Mouse (Mus musculus) heart, postnatal 10 days (tissue): ENCODE results near the gene Ccer2. TPM values are rescaled to one million over a fixed set of nuclear protein-coding genes. Genes with fewer than 3 reads are reported as not detected.
A peak's percentile ranks its signal among the peaks of the same experiment; 100 is the strongest.

Experiments
- DNase-seq, 2 experiments: peaks; one replicate each; pipeline ENCODE4 v3.0.0; 2021
- intact Hi-C: fragments of 180-260 bp; cut with DNase I; formaldehyde crosslinking; loops from one replicate; pipeline ENCODE4 v1.15.1; 2025
- total RNA-seq, 2 experiments: library from RNA; stranded (reverse); gene quantifications; 2 replicates each; pipeline ENCODE4 v1.2.3; 2021

Ccer2 gene
- total RNA-seq, result not detected

- no peak for DNase-seq
- intact Hi-C loops, result no loop called here
Measured at GRCm38 (mm10) chr7:28756079-28756478, at the start of gene Ccer2. Gene Ccer2 (plus strand): TSS chr7:28756174.

DNA sequence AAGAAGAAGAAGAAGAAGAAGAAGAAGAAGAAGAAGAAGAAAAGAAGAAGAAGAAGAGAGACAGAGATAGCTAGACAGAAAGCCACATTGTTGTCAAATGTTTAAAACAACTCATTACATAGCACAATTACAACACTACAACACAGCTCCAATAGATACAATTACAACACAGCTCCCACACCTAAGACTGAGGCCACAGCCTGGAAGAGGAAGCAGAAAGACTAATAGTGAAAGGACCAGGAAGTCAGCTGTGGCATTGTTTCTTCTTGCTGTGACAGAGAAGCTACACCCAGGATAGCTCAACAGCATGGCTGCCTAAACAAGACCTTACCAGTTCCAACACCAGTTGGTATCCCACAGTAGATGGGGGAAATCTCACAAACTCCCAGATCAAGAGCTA is 46.5 kb upstream of the Ccer2 start:
- intact Hi-C loops, result no loop called here
- DNase-seq, result no peak

DNA sequence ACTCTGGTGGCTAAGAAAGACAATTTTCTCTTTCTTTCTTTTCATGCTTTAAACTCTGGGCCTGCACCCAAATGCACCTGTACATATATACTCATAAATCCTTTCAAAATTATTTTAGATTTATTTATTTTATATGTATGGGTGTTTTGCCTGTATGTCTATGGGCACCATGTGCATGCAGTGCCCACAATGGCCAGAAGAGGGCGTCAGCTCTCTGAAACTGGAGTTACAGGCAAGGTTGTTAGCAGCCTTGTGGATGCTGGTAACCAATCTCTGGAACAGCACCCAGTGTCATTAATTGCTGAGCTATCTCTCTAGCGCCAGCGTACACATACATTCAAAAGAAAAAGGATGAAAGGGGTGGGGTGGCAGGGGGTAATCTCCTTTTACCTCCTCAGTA is 45.0 kb upstream of the Ccer2 start:
- intact Hi-C loops, result no loop called here
- no peak for DNase-seq

- intact Hi-C loops, result no loop called here
- no peak for DNase-seq
Measured at GRCm38 (mm10) chr7:28714667-28715066, 41.3 kb upstream of the Ccer2 start.

GRCm38 (mm10) chr7:28715598-28715997 is 40.4 kb upstream of the Ccer2 start:
- no peak for DNase-seq
- intact Hi-C loops, result no loop called here

- intact Hi-C loops, result no loop called here
- DNase-seq, result peak; percentile 54 to 66
Measured at GRCm38 (mm10) chr7:28716590-28717281, 39.2 kb upstream of the Ccer2 start, which contains the start of gene Fbxo17. Gene Fbxo17 (plus strand): TSS chr7:28716804.

GRCm38 (mm10) chr7:28717726-28718125 is 38.2 kb upstream of the Ccer2 start:
- intact Hi-C loops, result no loop called here

GRCm38 (mm10) chr7:28719159-28719558 is 36.8 kb upstream of the Ccer2 start:
- intact Hi-C loops, result no loop called here
- no peak for DNase-seq

More at GRCm38 (mm10) chr7:28717726-28718125, 38.2 kb upstream of the Ccer2 start:
- no peak for DNase-seq

DNA sequence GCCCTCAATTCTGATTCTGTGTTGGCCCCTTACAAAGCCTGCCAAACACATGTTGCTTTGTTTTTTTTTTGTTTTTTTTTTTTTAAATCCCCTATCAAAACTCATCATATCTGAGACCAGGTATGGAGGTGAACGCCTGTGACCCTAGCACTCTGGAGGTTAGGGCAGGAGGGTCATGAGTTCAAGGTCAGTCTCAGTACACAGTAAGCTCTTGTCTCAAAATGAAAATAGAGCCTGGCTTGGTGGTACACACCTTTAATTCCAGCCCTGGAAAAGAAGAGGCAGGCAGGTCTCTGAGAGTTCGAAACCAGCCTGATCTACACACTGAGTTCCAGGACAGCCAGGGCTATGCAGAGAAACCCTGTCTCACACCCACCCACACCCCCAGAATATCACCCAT is 36.3 kb upstream of the Ccer2 start:
- intact Hi-C loops, result no loop called here

GRCm38 (mm10) chr7:28720753-28721537 is 35.0 kb upstream of the Ccer2 start:
- no peak for DNase-seq

More for the DNA sequence above, 36.3 kb upstream of the Ccer2 start:
- no peak for DNase-seq

GRCm38 (mm10) chr7:28722079-28722478 is 33.9 kb upstream of the Ccer2 start:
- intact Hi-C loops, result no loop called here
- no peak for DNase-seq

More at GRCm38 (mm10) chr7:28720753-28721537, 35.0 kb upstream of the Ccer2 start:
- intact Hi-C loops, result no loop called here

GRCm38 (mm10) chr7:28724613-28725012 is 31.4 kb upstream of the Ccer2 start:
- DNase-seq, result no peak
- intact Hi-C loops, result loop anchor here (5.0 kb wide), 2 partner anchors 122 to 277 kb away; no protein-coding TSS in a partner anchor

- intact Hi-C loops, result loop anchor here (5.0 kb wide), 2 partner anchors 124 to 279 kb away; no protein-coding TSS in a partner anchor
- peak; percentile 68 to 82 for DNase-seq
Measured at GRCm38 (mm10) chr7:28726600-28726999, 29.4 kb upstream of the Ccer2 start.

DNA sequence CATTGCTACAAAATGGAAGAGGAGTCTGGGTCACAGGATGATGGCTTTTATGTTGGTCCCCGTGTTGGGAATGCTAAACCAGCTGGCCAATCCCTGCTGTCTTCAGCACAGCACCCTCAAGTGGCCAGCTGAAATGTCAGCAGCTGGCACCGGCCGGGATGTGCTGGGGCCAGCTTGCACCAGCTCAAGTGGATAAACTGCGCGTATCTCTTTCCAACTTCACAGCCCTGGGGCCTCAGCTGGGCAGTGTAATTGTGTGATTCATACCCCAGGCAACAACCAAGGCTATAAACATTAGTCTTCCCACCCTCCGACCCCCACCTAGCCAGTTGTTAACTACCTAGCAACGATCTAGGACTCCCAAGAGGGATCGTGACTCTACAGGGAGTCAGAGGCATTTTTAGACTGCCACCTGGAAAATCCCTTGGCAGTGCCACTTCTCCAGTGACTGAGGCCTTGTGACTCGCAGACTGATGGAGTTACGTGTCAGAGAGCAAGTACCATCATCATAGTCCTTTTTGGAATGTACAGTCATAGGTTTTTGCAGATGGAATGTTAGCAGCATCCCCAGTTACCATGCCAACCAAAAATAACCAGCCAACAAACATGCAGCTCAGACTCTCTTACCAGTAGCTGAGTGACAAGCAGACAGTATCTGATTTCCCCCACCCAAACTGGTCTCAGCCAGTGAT is 28.2 kb upstream of the Ccer2 start:
- peak; percentile 22 to 45 for DNase-seq
- intact Hi-C loops, result loop anchor here (5.0 kb wide), 2 partner anchors 125 to 280 kb away; no protein-coding TSS in a partner anchor

GRCm38 (mm10) chr7:28732341-28733142 is 23.4 kb upstream of the Ccer2 start:
- intact Hi-C loops, result no loop called here
- peak; percentile 69 to 71 for DNase-seq

DNA sequence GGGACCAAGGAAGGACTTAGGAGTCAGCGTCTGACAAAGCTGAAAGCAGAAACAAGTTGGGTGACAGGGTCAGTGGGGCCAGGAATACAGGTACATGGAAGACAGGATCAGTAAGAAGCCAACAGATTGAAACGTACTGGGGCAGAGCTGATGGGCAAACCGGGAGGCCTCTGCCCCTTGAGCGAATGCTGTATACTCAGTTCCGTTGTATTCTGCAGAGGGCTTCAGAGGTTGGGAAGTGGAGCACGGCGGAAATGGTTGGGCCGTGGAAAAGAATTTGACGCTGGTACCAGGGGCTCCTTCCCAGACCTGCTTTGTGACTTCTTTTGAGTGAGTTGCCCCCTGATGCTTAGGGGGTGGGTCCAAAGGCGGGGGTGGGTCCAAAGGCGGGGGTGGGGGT is 22.8 kb upstream of the Ccer2 start:
- DNase-seq, result no peak
- intact Hi-C loops, result no loop called here

DNA sequence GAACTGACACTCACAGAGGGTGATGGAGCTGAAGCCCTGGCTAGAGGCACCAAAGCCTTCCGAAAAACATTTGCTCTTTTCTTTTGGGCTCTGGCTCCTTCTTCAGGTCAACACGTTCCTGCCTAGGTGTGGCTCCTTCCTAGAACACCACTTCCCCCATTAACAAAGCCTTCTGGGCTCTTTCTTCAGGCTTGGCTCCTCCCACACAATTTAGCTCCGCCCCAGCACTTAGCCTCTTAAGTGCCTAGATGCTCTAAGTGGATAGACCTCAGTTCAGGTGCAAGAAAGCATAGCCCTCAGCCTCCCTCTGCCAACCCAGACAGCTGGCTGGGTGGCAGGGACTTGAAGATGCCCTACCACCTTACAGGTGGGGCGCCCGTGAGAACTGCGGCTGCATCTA is 20.3 kb upstream of the Ccer2 start:
- intact Hi-C loops, result no loop called here
- DNase-seq, result no peak

DNA sequence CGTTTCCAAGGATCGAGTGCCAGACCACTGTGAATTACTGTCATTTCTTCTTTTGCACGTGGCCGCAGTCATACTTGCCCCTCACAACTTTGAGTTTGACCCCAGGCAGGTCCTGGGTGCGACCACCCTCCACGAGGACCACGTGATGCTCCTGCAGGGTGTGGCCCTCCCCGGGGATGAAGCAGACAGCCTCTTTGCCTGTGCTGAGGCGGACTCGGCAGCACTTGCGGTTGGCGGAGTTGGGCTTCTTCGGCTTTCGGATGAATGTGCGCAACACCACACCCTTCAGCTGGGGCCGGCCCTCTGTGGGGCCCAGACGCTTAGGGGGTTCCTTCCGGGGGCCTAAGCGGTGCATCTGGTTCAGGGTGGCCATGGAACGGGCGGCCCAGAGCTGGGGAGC is 16.1 kb upstream of the Ccer2 start:
- DNase-seq, result no peak

DNA sequence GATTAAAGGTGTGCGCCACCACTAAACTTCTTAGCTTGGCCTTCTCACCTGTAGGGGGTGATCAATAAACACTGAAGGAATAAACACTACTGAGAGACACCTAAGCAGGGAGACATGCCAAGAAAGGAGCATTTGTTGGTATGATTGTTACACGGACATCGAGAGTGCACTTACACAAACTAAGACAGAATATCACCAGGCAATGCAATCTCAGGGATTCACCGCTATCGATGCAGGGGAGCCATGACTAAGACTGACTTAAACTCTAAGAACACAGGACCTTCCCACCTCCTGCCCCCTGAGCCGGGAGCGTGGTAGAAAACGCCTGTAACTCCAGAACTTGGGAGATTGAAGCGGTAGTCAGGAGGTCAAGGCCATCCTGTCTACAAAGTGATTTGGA is 15.0 kb upstream of the Ccer2 start:
- intact Hi-C loops, result no loop called here
- DNase-seq, result peak in 1 of 2 experiments; percentile 19

More for the DNA sequence above, 16.1 kb upstream of the Ccer2 start:
- intact Hi-C loops, result no loop called here

- intact Hi-C loops, result no loop called here
Measured at GRCm38 (mm10) chr7:28741368-28741708, 14.6 kb upstream of the Ccer2 start.

More at GRCm38 (mm10) chr7:28741368-28741708, 14.6 kb upstream of the Ccer2 start:
- no peak for DNase-seq
